Mouse (Mus musculus): Measurements from ENCODE around the gene Dbh.

- TF ChIP-seq POLR2A (IDR thresholded peaks at IDR 0.05; ENCODE audit: borderline replicate concordance, extremely low read depth, insufficient read depth, insufficient read length, poor library complexity, severe bottlenecking) (no peak), CTCF (IDR thresholded peaks at IDR 0.05; ENCODE audit: borderline replicate concordance, extremely low read depth, insufficient read depth, insufficient read length) (no peak)
Measured at GRCm38 (mm10) chr2:27209816-27210215, 44.8 kb downstream of the Dbh start.

Measured in brain, embryonic 14.5 days (tissue).